Mouse (Mus musculus): ENCODE measurements around the gene Tldc1.

Gene Tldc1

GRCm38 (mm10) chr8:119723676-119724075, 54.5 kb downstream of the Tldc1 start:
- in situ Hi-C loops (cut with MboI, MseI): no loop called here

- in situ Hi-C loops (cut with MboI, MseI): no loop called here
These were observed 55.9 kb downstream of the Tldc1 start for GRCm38 (mm10) chr8:119722348-119722747.

- in situ Hi-C loops (cut with MboI, MseI): no loop called here
These were observed 59.2 kb downstream of the Tldc1 start for GRCm38 (mm10) chr8:119719011-119719501.

- in situ Hi-C loops (cut with MboI, MseI): no loop called here
These were observed 60.5 kb downstream of the Tldc1 start for GRCm38 (mm10) chr8:119717765-119718164.

- in situ Hi-C loops (cut with MboI, MseI): no loop called here
These were observed 61.4 kb downstream of the Tldc1 start for GRCm38 (mm10) chr8:119716730-119717299.

GRCm38 (mm10) chr8:119715221-119715620, 63.0 kb downstream of the Tldc1 start:
- in situ Hi-C loops (cut with MboI, MseI): no loop called here

GRCm38 (mm10) chr8:119713421-119713820, 64.8 kb downstream of the Tldc1 start:
- in situ Hi-C loops (cut with MboI, MseI): no loop called here

- in situ Hi-C loops (cut with MboI, MseI): no loop called here
These were observed 66.0 kb downstream of the Tldc1 start for GRCm38 (mm10) chr8:119712226-119712625.

Data from T-helper 1 cell (primary cell).